Mouse (Mus musculus) testis, adult 2 months (tissue): ENCODE data around the gene Habp2. TPM values are rescaled to one million over a fixed set of nuclear protein-coding genes. Genes with fewer than 3 reads are reported as not detected.
"Not testable (repeated sequence)": the region's sequence is repeated elsewhere in the genome, so short reads cannot be mapped to it uniquely, and the experiment has no call there.

Source experiments
- H3K27ac ChIP-seq: fragments of 200-500 bp; 2 replicates; pipeline ENCODE4 v1.5.1; 2012; ENCODE audit warnings: low read depth, low read length; ENCODE audit not compliant: control insufficient read depth, insufficient read depth
- H3K27me3 ChIP-seq: fragments of 200-500 bp; 2 replicates; pipeline ENCODE4 v1.6.1; 2012; ENCODE audit warnings: mild to moderate bottlenecking, low read length, moderate library complexity; ENCODE audit not compliant: control insufficient read depth, insufficient read depth
- H3K36me3 ChIP-seq: fragments of 200-500 bp; 2 replicates; pipeline ENCODE4 v1.6.1; 2012; ENCODE audit warnings: mild to moderate bottlenecking, low read length; ENCODE audit not compliant: control insufficient read depth, insufficient read depth
- H3K4me1 ChIP-seq: fragments of 200-500 bp; 2 replicates; pipeline ENCODE4 v1.6.1; 2012; ENCODE audit warnings: low read length; ENCODE audit not compliant: control insufficient read depth, insufficient read depth
- H3K4me3 ChIP-seq: fragments of 200-500 bp; 2 replicates; pipeline ENCODE4 v1.5.1; 2012; ENCODE audit warnings: low read depth, mild to moderate bottlenecking, low read length, moderate library complexity, mixed read lengths; ENCODE audit not compliant: control insufficient read depth
- CTCF ChIP-seq: fragments of 200-500 bp; IDR thresholded peaks from 2 replicates; pipeline ENCODE4 v1.5.1; 2012; ENCODE audit warnings: low read depth, mild to moderate bottlenecking, inconsistent platforms, low read length, moderate library complexity; ENCODE audit not compliant: control insufficient read depth, insufficient read depth, insufficient replicate concordance
- POLR2A ChIP-seq: fragments of 200-500 bp; IDR thresholded peaks from 2 replicates; pipeline ENCODE4 v1.6.1; 2012; ENCODE audit warnings: low read depth, mild to moderate bottlenecking, inconsistent platforms, low read length, moderate library complexity; ENCODE audit not compliant: control insufficient read depth
- polyA plus RNA-seq: library from polyadenylated mRNA; depleted of rRNA; stranded (reverse); fragments of >200 nt; gene quantifications from 2 replicates; pipeline ENCODE4 v1.2.3, GENCODE M21; 2012

Gene Habp2
- polyA plus RNA-seq, 1 experiment: not detected

DNA sequence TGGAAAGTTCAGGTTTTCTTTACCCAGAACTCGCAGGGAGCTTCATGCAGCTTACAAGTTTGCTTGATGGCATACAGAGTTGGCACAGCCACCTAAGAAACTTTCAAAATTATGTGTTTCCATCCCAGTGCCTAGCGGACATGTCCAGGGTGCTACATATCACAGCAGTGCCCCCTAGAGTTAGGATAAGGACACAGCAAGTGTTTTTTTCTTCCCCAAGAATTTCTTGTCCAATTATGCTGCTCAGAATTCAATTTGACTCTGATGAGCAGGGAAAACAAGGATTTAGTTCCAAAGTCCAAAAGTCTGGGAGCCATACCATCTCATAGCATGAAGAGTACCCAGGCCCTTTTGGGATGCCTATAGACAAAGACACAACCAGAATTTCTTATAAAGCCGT is 59.1 kb downstream of the Habp2 start:
- Histone ChIP-seq H3K36me3 (no peaks in the 10 kb centered on the region), H3K27me3 (no peaks in the 10 kb centered on the region), H3K4me3 (no peak overlapping the region), H3K27ac (no peak overlapping the region), H3K4me1 (no peaks in the 10 kb centered on the region; the same call in 1 of the 2 replicates)
- TF ChIP-seq CTCF (0 out of 2 replicates have a peak, but pooled peaks have one; percentile 8), POLR2A (no peak)

GRCm38 (mm10) chr19:56346750-56347149 is 59.8 kb downstream of the Habp2 start:
- H3K27me3 ChIP-seq: no peaks in the 10 kb centered on the region
- no peak overlapping the region for H3K4me3 ChIP-seq
- H3K4me1 ChIP-seq: no peaks in the 10 kb centered on the region; the same call in 1 of the 2 replicates
- H3K36me3 ChIP-seq: no peaks in the 10 kb centered on the region
- H3K27ac ChIP-seq: no peak overlapping the region
- TF ChIP-seq POLR2A: no peak
- TF ChIP-seq CTCF: no peak

- Histone ChIP-seq H3K4me1 (no peaks in the 10 kb centered on the region), H3K27ac (no peak overlapping the region), H3K27me3 (no peaks in the 10 kb centered on the region), H3K4me3 (no peak overlapping the region), H3K36me3 (no peaks in the 10 kb centered on the region)
- no peak for TF ChIP-seq POLR2A
- peak; percentile 38; the same call in 1 of the 2 replicates for TF ChIP-seq CTCF
Measured at GRCm38 (mm10) chr19:56349295-56349694, 62.4 kb downstream of the Habp2 start.

DNA sequence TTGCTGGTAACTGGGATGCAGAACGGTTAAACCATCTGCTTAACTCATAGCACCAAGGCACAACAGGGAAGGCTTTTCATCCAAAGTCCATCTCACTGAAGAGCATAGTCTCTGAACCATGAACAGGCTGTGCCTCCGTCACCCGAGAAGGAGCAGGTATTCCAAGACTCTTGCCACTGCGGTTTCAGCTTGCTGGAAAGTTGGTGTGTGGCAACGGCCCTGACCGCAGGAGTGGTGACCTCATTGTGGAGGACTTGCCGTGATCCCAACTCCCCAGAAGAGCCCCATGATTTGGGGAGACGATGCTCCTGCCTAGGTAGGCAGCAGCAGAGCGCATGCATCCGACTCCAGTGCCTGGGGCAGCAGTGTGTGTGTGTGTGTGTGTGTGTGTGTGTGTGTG is 66.8 kb downstream of the Habp2 start:
- H3K27me3 ChIP-seq: no peaks in the 10 kb centered on the region
- H3K36me3 ChIP-seq: no peaks in the 10 kb centered on the region
- no peak overlapping the region for H3K27ac ChIP-seq
- no peak for TF ChIP-seq POLR2A
- no peak for TF ChIP-seq CTCF
- H3K4me1 ChIP-seq: no peaks in the 10 kb centered on the region
- no peak overlapping the region for H3K4me3 ChIP-seq

DNA sequence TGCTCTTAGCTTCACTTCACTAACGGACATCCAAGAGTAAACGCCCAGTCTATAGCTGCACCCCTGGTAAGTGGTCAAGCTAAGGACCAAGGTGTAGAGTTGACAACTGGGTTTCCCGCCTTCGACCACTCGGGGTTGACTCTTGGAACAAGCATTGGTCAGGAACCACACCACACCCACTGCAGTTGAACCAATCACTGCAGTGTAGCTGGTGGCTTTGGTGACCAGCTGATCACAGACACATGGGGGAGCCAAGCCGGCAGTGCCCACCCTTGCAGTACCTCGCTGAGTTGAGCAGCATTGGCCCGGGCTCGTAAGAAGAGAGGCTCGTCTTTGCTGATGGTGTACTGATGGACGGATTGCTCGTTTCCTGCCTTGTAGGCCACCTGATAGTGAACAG is 68.3 kb downstream of the Habp2 start:
- no peak for TF ChIP-seq POLR2A
- no peak for TF ChIP-seq CTCF
- no peaks in the 10 kb centered on the region for H3K4me1 ChIP-seq
- H3K36me3 ChIP-seq: no peaks in the 10 kb centered on the region
- H3K4me3 ChIP-seq: no peak overlapping the region
- H3K27me3 ChIP-seq: no peaks in the 10 kb centered on the region
- no peak overlapping the region for H3K27ac ChIP-seq

DNA sequence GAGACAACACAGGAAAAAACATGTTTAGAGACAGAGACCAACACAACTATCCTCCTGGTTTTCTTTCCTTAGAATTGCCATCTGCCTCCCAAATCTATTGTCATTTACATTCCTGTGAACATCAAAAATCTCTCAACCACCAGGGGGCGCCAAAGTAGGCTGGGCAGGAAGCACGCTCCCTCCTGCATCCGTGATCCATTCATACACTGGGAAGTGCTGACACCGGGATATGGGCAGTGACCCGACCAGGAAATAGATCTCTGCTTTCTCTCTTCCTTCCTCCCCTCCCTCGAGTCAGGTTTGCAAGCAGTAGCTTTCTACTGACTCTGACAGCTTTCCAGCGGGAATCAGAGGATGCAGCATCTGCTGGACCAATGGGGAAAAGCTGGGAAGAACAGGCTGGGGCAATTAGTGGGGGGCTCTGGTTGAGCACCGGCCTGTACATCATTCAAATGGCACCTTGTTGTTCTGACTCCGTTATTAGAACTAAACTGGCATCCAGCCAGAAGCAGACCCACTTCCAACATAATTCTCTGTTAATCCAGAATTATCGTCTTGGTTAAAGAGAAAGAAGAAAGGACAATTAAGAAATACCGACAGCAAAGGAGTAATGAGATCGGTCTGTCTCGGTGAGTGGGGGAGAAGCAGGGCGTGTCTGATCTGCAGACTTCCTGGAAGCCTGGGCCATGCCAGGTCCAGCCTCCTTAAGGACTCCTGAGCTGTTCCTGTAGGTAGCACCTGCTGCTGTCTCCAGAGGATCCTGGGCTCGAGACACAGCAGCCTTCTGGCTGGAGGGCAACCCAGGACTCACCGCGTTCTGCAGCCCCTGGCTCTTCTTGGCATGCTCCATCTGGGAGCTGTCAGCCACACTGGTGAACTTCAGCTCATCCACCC is 69.8 kb downstream of the Habp2 start:
- Histone ChIP-seq H3K36me3 (no peaks in the 10 kb centered on the region), H3K4me3 (no peak overlapping the region), H3K27me3 (no peaks in the 10 kb centered on the region), H3K4me1 (no peaks in the 10 kb centered on the region), H3K27ac (no peak overlapping the region)
- TF ChIP-seq CTCF (peak; percentile 79; the same call in 1 of the 2 replicates), POLR2A (no peak)

GRCm38 (mm10) chr19:56357374-56357708 is 70.4 kb downstream of the Habp2 start:
- H3K4me1 ChIP-seq, H3K27ac ChIP-seq, H3K27me3 ChIP-seq, H3K36me3 ChIP-seq, H3K4me3 ChIP-seq: not testable (repeated sequence)

GRCm38 (mm10) chr19:56358890-56359289 is 72.0 kb downstream of the Habp2 start:
- Histone ChIP-seq H3K27ac (no peak overlapping the region), H3K36me3 (no peaks in the 10 kb centered on the region), H3K27me3 (no peaks in the 10 kb centered on the region), H3K4me1 (no peaks in the 10 kb centered on the region), H3K4me3 (no peak overlapping the region)
- TF ChIP-seq CTCF (no peak), POLR2A (no peak)
